Mouse (Mus musculus): ENCODE results near the gene Gm10715. TPM values are rescaled to one million over a fixed set of nuclear protein-coding genes. Genes with fewer than 3 reads are reported as not detected.
"Not testable (repeated sequence)": the region's sequence is repeated elsewhere in the genome, so short reads cannot be mapped to it uniquely, and the experiment has no call there.

Gene Gm10715
- total RNA-seq, 2 experiments from 2014 or later: 20.3 TPM; not detected in 1

GRCm38 (mm10) chr9:3023985-3024648 lies 12.6 kb upstream of the Gm10715 start:
- not testable (repeated sequence) for ATAC-seq (replicated peaks; ENCODE audit: low FRiP score, poor library complexity, severe bottlenecking)

GRCm38 (mm10) chr9:3024912-3025467 lies 11.7 kb upstream of the Gm10715 start, which contains the start of gene Gm10717:
TSS of gene Gm10717 (plus strand) at chr9:3025417.
- not testable (repeated sequence) for ATAC-seq (replicated peaks; ENCODE audit: low FRiP score, poor library complexity, severe bottlenecking)

GRCm38 (mm10) chr9:3025653-3026052 lies 11.0 kb upstream of the Gm10715 start:
- not testable (repeated sequence) for ATAC-seq (replicated peaks; ENCODE audit: low FRiP score, poor library complexity, severe bottlenecking)

GRCm38 (mm10) chr9:3026136-3026535 lies 10.5 kb upstream of the Gm10715 start:
- ATAC-seq (replicated peaks; ENCODE audit: low FRiP score, poor library complexity, severe bottlenecking): not testable (repeated sequence)

- not testable (repeated sequence) for ATAC-seq (replicated peaks; ENCODE audit: low FRiP score, poor library complexity, severe bottlenecking)
Observed at GRCm38 (mm10) chr9:3026741-3027140, 9.9 kb upstream of the Gm10715 start.

- ATAC-seq (replicated peaks; ENCODE audit: low FRiP score, poor library complexity, severe bottlenecking): 0 out of 2 replicates have a peak, but pooled peaks have one; percentile 18
Observed at GRCm38 (mm10) chr9:3027200-3027599, 9.5 kb upstream of the Gm10715 start.

- not testable (repeated sequence) for ATAC-seq (replicated peaks; ENCODE audit: low FRiP score, poor library complexity, severe bottlenecking)
Observed at GRCm38 (mm10) chr9:3029276-3030000, 7.2 kb upstream of the Gm10715 start.

- ATAC-seq (replicated peaks; ENCODE audit: low FRiP score, poor library complexity, severe bottlenecking): not testable (repeated sequence)
Observed at GRCm38 (mm10) chr9:3030677-3031318, 5.9 kb upstream of the Gm10715 start.

GRCm38 (mm10) chr9:3034299-3034698 lies 2.4 kb upstream of the Gm10715 start, which contains the start of gene Gm17535:
TSS of gene Gm17535 (plus strand) at chr9:3034599.
- not testable (repeated sequence) for ATAC-seq (replicated peaks; ENCODE audit: low FRiP score, poor library complexity, severe bottlenecking)

GRCm38 (mm10) chr9:3038161-3038560 lies 1.5 kb downstream of the Gm10715 start:
- not testable (repeated sequence) for ATAC-seq (replicated peaks; ENCODE audit: low FRiP score, poor library complexity, severe bottlenecking)

Other genes starting within 250 kb of the Gm10715 start
- gene Gm10722, start 36.0 kb upstream of the Gm10715 start, total RNA-seq (2015; ENCODE audit: low replicate concordance): not detected in 2 replicates
- 10.9 and 17.0 TPM in 2 replicates for gene Gm10722, start 36.0 kb upstream of the Gm10715 start, total RNA-seq (2017; ENCODE audit: low replicate concordance)
- gene Gm11168, start 33.5 kb upstream of the Gm10715 start, total RNA-seq (2015; ENCODE audit: low replicate concordance): 3.8 and 12.3 TPM in 2 replicates
- gene Gm11168, start 33.5 kb upstream of the Gm10715 start, total RNA-seq (2017; ENCODE audit: low replicate concordance): 8.1 and 36.2 TPM in 2 replicates
- 6.5 and 7.5 TPM in 2 replicates for gene Gm10721, start 23.7 kb upstream of the Gm10715 start, total RNA-seq (2015; ENCODE audit: low replicate concordance)
- gene Gm10721, start 23.7 kb upstream of the Gm10715 start, total RNA-seq (2017; ENCODE audit: low replicate concordance): 19.3 and 30.7 TPM in 2 replicates
- 2.9 TPM in 1 of 2 replicates, not detected in the other for gene Gm10720, start 21.2 kb upstream of the Gm10715 start, total RNA-seq (2015; ENCODE audit: low replicate concordance)
- 1.7 and 10.6 TPM in 2 replicates for gene Gm10720, start 21.2 kb upstream of the Gm10715 start, total RNA-seq (2017; ENCODE audit: low replicate concordance)
- gene Gm10719, start 19.5 kb upstream of the Gm10715 start, total RNA-seq (2015; ENCODE audit: low replicate concordance): 2.9 and 39.8 TPM in 2 replicates
- gene Gm10719, start 19.5 kb upstream of the Gm10715 start, total RNA-seq (2017; ENCODE audit: low replicate concordance): 68.4 and 134 TPM in 2 replicates
- 5.4 and 26.3 TPM in 2 replicates for gene Gm10718, start 13.3 kb upstream of the Gm10715 start, total RNA-seq (2015; ENCODE audit: low replicate concordance)
- 27.9 and 81.7 TPM in 2 replicates for gene Gm10718, start 13.3 kb upstream of the Gm10715 start, total RNA-seq (2017; ENCODE audit: low replicate concordance)
- 3.8 and 9.6 TPM in 2 replicates for gene Gm10717, start 11.5 kb upstream of the Gm10715 start, total RNA-seq (2015; ENCODE audit: low replicate concordance)
- gene Gm10717, start 11.5 kb upstream of the Gm10715 start, total RNA-seq (2017; ENCODE audit: low replicate concordance): 40.0 and 125 TPM in 2 replicates
- gene Gm17535, start 2.3 kb upstream of the Gm10715 start, total RNA-seq (2015; ENCODE audit: low replicate concordance): not detected in 2 replicates
- 0.43 and 10.7 TPM in 2 replicates for gene Gm17535, start 2.3 kb upstream of the Gm10715 start, total RNA-seq (2017; ENCODE audit: low replicate concordance)